Mouse (Mus musculus) ES-E14 (cell line): ENCODE results near the gene Ess2.

Experiments
- CHD2 ChIP-seq: IDR thresholded peaks from 2 replicates; pipeline ENCODE4 v1.6.1; 2014; ENCODE audit warnings: mild to moderate bottlenecking, low read depth, low read length, inconsistent platforms
- HCFC1 ChIP-seq: IDR thresholded peaks from 2 replicates; pipeline ENCODE4 v1.6.1; 2012; ENCODE audit warnings: low read length, inconsistent platforms, borderline replicate concordance; ENCODE audit not compliant: insufficient read depth
- MAFK ChIP-seq: IDR thresholded peaks from 2 replicates; pipeline ENCODE4 v1.6.1; 2014; ENCODE audit warnings: mild to moderate bottlenecking, low read depth, low read length, inconsistent platforms; ENCODE audit not compliant: insufficient read depth
- ZC3H11A ChIP-seq: IDR thresholded peaks from 2 replicates; pipeline ENCODE4 v1.6.1; 2012; ENCODE audit warnings: low read depth, mild to moderate bottlenecking, inconsistent platforms, low read length, borderline replicate concordance
- ZNF384 ChIP-seq: IDR thresholded peaks from 2 replicates; pipeline ENCODE4 v1.6.1; 2012; ENCODE audit warnings: low read depth, low read length, inconsistent platforms

DNA sequence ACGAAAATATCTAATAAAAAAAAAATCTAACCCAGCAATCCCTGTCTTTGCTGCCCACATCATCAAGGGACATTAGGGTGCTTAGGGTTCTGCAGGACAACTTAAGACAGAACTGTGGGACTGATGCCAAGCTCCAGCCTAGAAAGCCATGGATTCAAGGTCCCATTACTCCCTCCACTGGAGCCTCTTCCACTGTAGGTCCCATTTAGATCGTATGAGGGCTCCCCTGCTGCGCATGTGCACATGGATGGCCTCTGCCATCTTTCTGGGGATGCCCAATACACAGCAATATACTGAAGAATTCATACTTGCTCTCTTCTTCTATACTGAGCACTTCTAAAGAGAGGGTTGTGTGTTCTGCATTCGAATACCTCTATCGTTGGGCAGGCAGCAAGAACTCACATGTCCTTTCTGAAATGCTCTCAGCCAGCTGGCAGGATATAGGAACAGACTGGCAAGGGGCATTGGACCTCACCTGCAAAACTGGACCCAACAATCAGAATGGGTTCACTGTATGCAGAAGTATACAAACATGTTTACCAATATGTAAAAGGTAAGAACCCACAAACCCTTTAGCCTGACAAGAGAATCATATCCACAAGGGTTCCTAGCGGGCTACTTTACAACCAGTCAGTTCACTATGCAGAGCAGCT lies 21.3 kb downstream of the Ess2 start:
- TF ChIP-seq MAFK (no peak), HCFC1 (no peak), ZC3H11A (no peak), ZNF384 (no peak), CHD2 (no peak)
